11 mouse cellular contexts compared by ENCODE assay signal in genomic region chr11:49050064-49050463, GRCm38 (mm10). TPM values are rescaled to one million over a fixed set of nuclear protein-coding genes. Genes with fewer than 3 reads are reported as not detected.
"Had no signal": no experiment of that assay in that cellular context is flagged by ENCODE, and none has a peak within 500 bp of the region (broad histone marks: within the 10 kb centered on the region; RNA-seq: fewer than 3 reads in every experiment).

No protein-coding gene starts in this region.

RNA-seq across cellular contexts. Expression of gene Tgtp2, which starts 13.9 kb away (rescaled TPM):
- polyA plus RNA-seq: midbrain, embryonic 10.5 days; midbrain, embryonic 16.5 days; neural tube, embryonic 12.5 days; neural tube, embryonic 14.5 days had no signal

RNA-seq across cellular contexts. Expression of gene Ifi47, which starts 26.3 kb away (rescaled TPM):
- polyA plus RNA-seq: neural tube, embryonic 14.5 days had no signal

RNA-seq across cellular contexts. Expression of gene Tgtp1, which starts 56.1 kb away (rescaled TPM):
- polyA plus RNA-seq: midbrain, embryonic 10.5 days; midbrain, embryonic 12.5 days; midbrain, embryonic 16.5 days; neural tube, embryonic 12.5 days; neural tube, embryonic 14.5 days had no signal

RNA-seq across cellular contexts. Expression of gene Gm12185, which starts 58.0 kb away (rescaled TPM):
- polyA plus RNA-seq: liver, embryonic 13.5 days; lung, embryonic 14.5 days; lung, embryonic 16.5 days; midbrain, embryonic 10.5 days; midbrain, embryonic 12.5 days; midbrain, embryonic 14.5 days; midbrain, embryonic 16.5 days; neural tube, embryonic 12.5 days; neural tube, embryonic 14.5 days; stomach, embryonic 14.5 days; stomach, embryonic 16.5 days had no signal
